Mouse (Mus musculus): ENCODE measurements around the gene Pus10. TPM values are rescaled to one million over a fixed set of nuclear protein-coding genes. Genes with fewer than 3 reads are reported as not detected.

The Pus10 gene
- total RNA-seq (2012; rRNA removed), result 52.5 and 55.3 TPM in 2 replicates
- polyA plus RNA-seq (2012; ENCODE audit: insufficient read depth in 1 of 2, insufficient read length in 2 of 2, low read depth in 1 of 2, low replicate concordance in 2 of 2, missing spikeins in 1 of 2), result 100 to 1,000 TPM in 1 of 2 experiments, 10 to 100 TPM in 1; 43.4 to 416 TPM

- H3K9ac ChIP-seq (ENCODE audit: control insufficient read depth, low read depth, low read length, poor library complexity, severe bottlenecking), result peak within 1 kb of the TSS; percentile 86
- H3K27ac ChIP-seq (ENCODE audit: control insufficient read depth, low read depth, low read length), result peak within 1 kb of the TSS; percentile 90
- peak; percentile 15 to 58; a peak in 3 of 4 replicates for TF ChIP-seq EP300 (IDR thresholded peaks at IDR 0.05; ENCODE audit: low read depth in 1 of 2, low read length in 2 of 2)
- no peak for TF ChIP-seq GABPA (IDR thresholded peaks at IDR 0.05; ENCODE audit: low read depth, low read length)
- no peak; a peak in 1 of 4 replicates for TF ChIP-seq POLR2A (IDR thresholded peaks at IDR 0.05; ENCODE audit: control insufficient read depth in 1 of 2, insufficient read depth in 1 of 2, low read depth in 1 of 2, low read length in 2 of 2, poor library complexity in 1 of 2)
- no peak for TF ChIP-seq RCOR1 (IDR thresholded peaks at IDR 0.05; ENCODE audit: low read depth, low read length)
- TF ChIP-seq BHLHE40 (IDR thresholded peaks at IDR 0.05; ENCODE audit: borderline replicate concordance, low read depth, low read length), result no peak
- no peak for TF ChIP-seq CHD2 (IDR thresholded peaks at IDR 0.05; ENCODE audit: low read length)
- no peak for TF ChIP-seq ZMIZ1 (IDR thresholded peaks at IDR 0.05; ENCODE audit: low read depth, low read length)
- no peak for TF ChIP-seq USF1 (IDR thresholded peaks at IDR 0.05; ENCODE audit: low read depth, low read length)
- no peak for TF ChIP-seq CTCF (IDR thresholded peaks at IDR 0.05 in 2 of 3, conservative IDR thresholded peaks at IDR 0.05 in 1 of 3; ENCODE audit: control insufficient read depth in 1 of 3, insufficient read depth in 1 of 3, low read depth in 2 of 3, low read length in 3 of 3, poor library complexity in 1 of 3, severe bottlenecking in 1 of 3)
- no peak for TF ChIP-seq USF2 (IDR thresholded peaks at IDR 0.05; ENCODE audit: borderline replicate concordance in 1 of 2, insufficient read depth in 1 of 2, low read depth in 1 of 2, low read length in 2 of 2)
- no peak for TF ChIP-seq TCF12 (IDR thresholded peaks at IDR 0.05; ENCODE audit: low read depth, low read length)
- no peak; the same call in 1 of the 2 replicates for TF ChIP-seq SIN3A (IDR thresholded peaks at IDR 0.05; ENCODE audit: low read length)
- TF ChIP-seq NELFE (IDR thresholded peaks at IDR 0.05; ENCODE audit: low read depth, low read length), result no peak
- no peak for TF ChIP-seq ZNF384 (IDR thresholded peaks at IDR 0.05; ENCODE audit: low read depth, low read length)
- TF ChIP-seq UBTF (IDR thresholded peaks at IDR 0.05; ENCODE audit: borderline replicate concordance, insufficient read depth, low read depth, low read length), result no peak; the same call in 1 of the 2 replicates
- no peak for TF ChIP-seq E2F4 (IDR thresholded peaks at IDR 0.05; ENCODE audit: borderline replicate concordance, low read depth, low read length)
- no peak for TF ChIP-seq MXI1 (IDR thresholded peaks at IDR 0.05; ENCODE audit: low read depth, low read length)
- TF ChIP-seq ETS1 (IDR thresholded peaks at IDR 0.05; ENCODE audit: low read depth, low read length), result no peak
- peak; percentile 55; the same call in 1 of the 2 replicates for TF ChIP-seq CHD1 (IDR thresholded peaks at IDR 0.05; ENCODE audit: low read depth, low read length)
- no peak for TF ChIP-seq HCFC1 (IDR thresholded peaks at IDR 0.05; ENCODE audit: low read depth, low read length)
- TF ChIP-seq GATA1 (IDR thresholded peaks at IDR 0.05; ENCODE audit: low read depth, low read length), result no peak
- no peak; the same call in 1 of the 2 replicates for TF ChIP-seq MAX (IDR thresholded peaks at IDR 0.05; ENCODE audit: low read length)
- TF ChIP-seq SMC3 (IDR thresholded peaks at IDR 0.05; ENCODE audit: low read depth, low read length), result no peak
- no peak for TF ChIP-seq ZKSCAN1 (IDR thresholded peaks at IDR 0.05; ENCODE audit: low read depth, low read length)
- TF ChIP-seq RAD21 (IDR thresholded peaks at IDR 0.05; ENCODE audit: low read depth, low read length), result no peak
- TF ChIP-seq MAFK (IDR thresholded peaks at IDR 0.05; ENCODE audit: borderline replicate concordance, low read depth, low read length), result no peak
- no peak for TF ChIP-seq ELF1 (IDR thresholded peaks at IDR 0.05; ENCODE audit: low read depth, low read length)
- no peak for TF ChIP-seq MYC (IDR thresholded peaks at IDR 0.05; ENCODE audit: low read depth, low read length)
- peak; percentile 16; the same call in 1 of the 2 replicates for TF ChIP-seq MAZ (IDR thresholded peaks at IDR 0.05; ENCODE audit: low read depth, low read length)
- TF ChIP-seq NRF1 (IDR thresholded peaks at IDR 0.05; ENCODE audit: insufficient read depth, low read depth, low read length, poor library complexity, severe bottlenecking), result no peak
- TF ChIP-seq MYB (IDR thresholded peaks at IDR 0.05; ENCODE audit: low read depth, low read length), result peak; percentile 97
- TF ChIP-seq ZC3H11A (IDR thresholded peaks at IDR 0.05; ENCODE audit: low read depth, low read length), result no peak
- TF ChIP-seq JUND (IDR thresholded peaks at IDR 0.05; ENCODE audit: low read depth, low read length), result no peak
- H3K9me3 ChIP-seq (replicated peaks; ENCODE audit: insufficient read depth, low read length), result no peaks in the 10 kb centered on the region
- peaks cover 8 to 25% of the 10 kb centered on the region in 2 experiments for H3K36me3 ChIP-seq (ENCODE audit: control insufficient read depth in 1 of 2, insufficient read depth in 2 of 2, low read length in 2 of 2)
- H3K27me3 ChIP-seq (ENCODE audit: control insufficient read depth in 1 of 2, insufficient read depth in 2 of 2, low read length in 2 of 2), result no peaks in the 10 kb centered on the region
- peaks cover 46% of the 10 kb centered on the region for H3K79me2 ChIP-seq (ENCODE audit: control insufficient read depth, insufficient read depth, low read length, poor library complexity)
- H3K4me1 ChIP-seq (ENCODE audit: control insufficient read depth in 1 of 2, insufficient read depth in 2 of 2, low read length in 2 of 2), result peaks cover 4 to 10% of the 10 kb centered on the region in 2 experiments; a peak in 3 of 4 replicates
- DNase-seq (ENCODE audit: low read depth, low spot score), result peak; percentile 76
- peak within 1 kb of the TSS; percentile 72 to 80 for H3K4me3 ChIP-seq (ENCODE audit: control insufficient read depth in 1 of 2, insufficient read depth in 1 of 2, low read depth in 2 of 2, low read length in 2 of 2)
Observed at GRCm38 (mm10) chr11:23665311-23665786, at the start of gene Pus10. TSS of gene Pus10 (plus strand) at chr11:23665674.

Measured in MEL (cell line).